Mouse (Mus musculus): ENCODE results near the gene Cck.

The Cck gene

GRCm38 (mm10) chr9:121495529-121495928, at the start of gene Cck:
TSS of gene Cck (minus strand) at chr9:121495694.
- DNase-seq (ENCODE audit: low read depth, low spot score) = peak; percentile 82

GRCm38 (mm10) chr9:121541530-121541929, 46.0 kb upstream of the Cck start:
- DNase-seq (ENCODE audit: low read depth, low spot score) = no peak

DNA sequence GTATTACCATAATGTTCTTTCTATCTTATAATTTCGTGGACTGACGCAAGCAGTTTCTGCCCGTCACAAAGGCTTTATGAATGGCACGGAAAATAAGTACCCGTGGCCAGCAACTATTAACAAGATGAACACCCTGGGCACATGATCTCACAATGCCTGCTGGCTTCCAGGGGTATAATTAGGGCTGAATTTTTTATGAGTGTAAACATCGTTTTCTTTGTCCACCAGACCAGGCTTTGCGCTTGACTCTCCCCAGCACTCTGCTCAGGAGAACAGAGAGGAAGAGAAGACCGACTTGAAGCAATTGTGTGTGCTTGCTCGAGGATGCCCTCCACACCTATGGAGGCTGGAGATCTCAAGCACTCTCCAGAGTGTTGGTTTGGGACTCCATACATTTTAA, 37.1 kb upstream of the Cck start:
- peak; percentile 4 for DNase-seq (ENCODE audit: low read depth, low spot score)

DNA sequence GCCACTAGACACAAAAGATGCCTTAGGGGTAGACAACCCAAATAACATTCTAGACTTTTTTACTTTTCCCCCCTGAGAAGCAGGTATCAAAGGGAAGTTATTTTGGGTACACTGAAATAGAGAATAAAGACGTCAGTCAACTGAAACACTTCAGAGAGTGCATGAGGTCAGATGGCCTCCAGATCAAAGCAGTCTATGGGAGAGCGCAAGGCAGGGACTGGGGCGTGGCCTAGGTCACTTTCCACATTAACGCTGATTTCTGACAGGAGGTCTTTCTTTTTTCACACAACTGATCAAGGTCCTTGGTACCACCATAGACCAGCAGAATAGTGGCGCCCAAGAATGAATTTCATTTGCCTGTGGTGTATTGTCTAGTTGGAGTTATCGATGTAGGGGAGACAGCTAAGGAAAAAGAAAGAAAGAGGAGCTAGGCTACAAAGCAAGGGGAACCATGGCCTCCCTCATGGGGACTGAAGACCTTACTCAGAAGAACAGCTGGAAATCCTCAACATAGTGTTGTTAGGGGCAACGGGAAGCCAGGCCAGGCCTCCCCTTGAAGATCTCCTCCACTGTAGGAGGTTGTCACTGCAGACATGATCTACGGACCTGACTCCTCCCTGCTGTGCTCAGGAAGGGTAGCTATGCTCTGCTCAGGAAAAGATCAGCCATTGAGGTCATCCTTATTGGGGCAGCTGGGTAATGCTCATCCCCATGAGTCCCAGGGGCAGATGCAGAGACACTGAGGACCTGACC, 33.3 kb upstream of the Cck start:
- no peak for DNase-seq (ENCODE audit: low read depth, low spot score)

- no peak for DNase-seq (ENCODE audit: low read depth, low spot score)
These were observed 30.7 kb upstream of the Cck start for GRCm38 (mm10) chr9:121526171-121526570.

GRCm38 (mm10) chr9:121520047-121520446, 24.6 kb upstream of the Cck start:
- peak; percentile 77 for DNase-seq (ENCODE audit: low read depth, low spot score)

DNA sequence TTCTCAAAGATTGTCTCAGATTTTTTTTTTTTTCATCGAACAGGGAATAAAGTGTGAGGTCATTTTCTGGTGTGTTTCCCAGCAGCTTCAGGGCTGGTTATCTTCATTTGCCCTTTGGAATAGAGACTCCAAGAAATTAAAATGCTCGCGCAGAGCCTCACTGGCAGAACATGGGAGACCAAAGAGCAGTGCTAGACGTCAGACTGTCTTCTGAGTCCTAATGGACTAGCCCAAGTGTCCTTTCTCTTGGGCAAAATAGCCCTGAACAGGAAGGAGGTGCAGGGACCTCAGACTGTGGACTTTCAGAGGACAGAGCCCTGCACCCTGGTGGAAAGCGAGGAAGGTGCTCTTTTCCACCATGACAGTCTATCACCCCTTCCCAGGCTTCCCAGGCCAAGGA, 19.0 kb upstream of the Cck start:
- DNase-seq (ENCODE audit: low read depth, low spot score) = no peak

- no peak for DNase-seq (ENCODE audit: low read depth, low spot score)
These were observed 16.4 kb upstream of the Cck start for GRCm38 (mm10) chr9:121511911-121512310.

- DNase-seq (ENCODE audit: low read depth, low spot score) = peak; percentile 93
These were observed 11.1 kb upstream of the Cck start for GRCm38 (mm10) chr9:121506478-121507180.

GRCm38 (mm10) chr9:121505346-121505745, 9.9 kb upstream of the Cck start:
- DNase-seq (ENCODE audit: low read depth, low spot score) = peak; percentile 93

GRCm38 (mm10) chr9:121496102-121496501, 608 bp upstream of the Cck start:
- DNase-seq (ENCODE audit: low read depth, low spot score) = peak; percentile 73

DNA sequence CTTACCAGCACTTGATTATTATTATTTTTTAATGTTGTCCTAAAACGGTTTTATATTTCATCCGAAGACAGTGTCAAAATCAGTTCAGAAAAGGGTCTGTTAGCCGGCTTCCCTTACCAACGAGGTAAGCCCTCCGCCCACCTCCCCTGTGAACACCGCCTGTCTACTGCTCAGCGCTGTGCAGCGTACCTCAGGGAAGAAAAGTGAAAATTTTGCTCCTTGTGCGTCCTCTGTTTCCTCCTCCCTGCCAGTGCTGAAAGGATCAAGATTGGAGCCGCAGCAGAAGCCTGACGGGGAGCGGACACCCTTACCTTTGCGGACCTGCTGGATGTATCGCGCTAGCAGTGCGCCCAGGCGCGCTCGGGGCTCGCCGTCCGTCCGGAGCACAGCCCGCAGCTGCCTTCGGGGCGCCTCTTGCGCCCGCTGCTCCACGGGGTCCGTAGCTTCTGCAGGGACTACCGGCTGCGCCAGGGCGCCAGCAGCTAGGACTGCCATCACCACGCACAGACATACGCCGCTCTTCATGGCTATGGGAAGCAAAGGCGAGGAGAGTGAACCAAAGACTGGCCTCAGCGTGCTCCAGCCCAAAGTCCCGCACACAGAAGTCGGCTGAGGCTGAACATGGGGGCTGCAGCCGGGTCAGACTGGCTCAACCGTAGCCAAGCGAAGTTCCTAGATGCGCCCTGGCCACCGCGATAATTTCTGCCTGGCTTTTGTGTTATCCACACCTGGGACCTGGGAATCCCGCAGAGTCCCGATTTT, 1.3 kb downstream of the Cck start:
- DNase-seq (ENCODE audit: low read depth, low spot score) = no peak

DNA sequence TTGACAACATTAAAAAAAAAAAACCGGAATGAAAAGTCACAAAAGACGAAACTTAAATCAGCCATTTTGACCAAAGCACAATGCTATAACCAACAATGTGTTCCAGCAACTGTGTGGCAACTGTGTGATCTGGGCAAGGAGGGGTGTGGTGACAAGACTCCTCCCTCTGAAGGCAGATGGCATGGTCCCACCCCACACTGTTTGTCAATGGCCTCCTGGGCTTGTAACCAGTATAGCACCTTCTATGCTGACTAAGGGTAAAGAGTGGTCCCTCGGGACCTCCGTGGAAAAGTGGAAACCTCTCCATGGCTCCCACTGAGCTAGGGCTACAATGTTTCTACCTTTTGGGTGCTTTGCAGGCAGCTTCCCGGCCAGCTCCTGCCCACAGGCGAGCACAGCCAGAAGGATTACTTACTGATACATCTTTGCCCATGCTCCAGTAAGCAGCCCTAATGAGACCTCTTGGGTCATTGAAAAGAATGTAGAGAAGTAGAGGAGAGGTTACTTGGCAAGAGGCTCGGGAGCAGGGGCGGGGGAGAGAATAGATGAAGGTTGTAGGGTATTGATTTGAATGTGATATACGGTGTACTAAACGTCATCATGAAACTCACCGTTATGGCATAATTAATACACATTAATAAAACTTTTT, 3.8 kb downstream of the Cck start:
- peak; percentile 47 for DNase-seq (ENCODE audit: low read depth, low spot score)

DNA sequence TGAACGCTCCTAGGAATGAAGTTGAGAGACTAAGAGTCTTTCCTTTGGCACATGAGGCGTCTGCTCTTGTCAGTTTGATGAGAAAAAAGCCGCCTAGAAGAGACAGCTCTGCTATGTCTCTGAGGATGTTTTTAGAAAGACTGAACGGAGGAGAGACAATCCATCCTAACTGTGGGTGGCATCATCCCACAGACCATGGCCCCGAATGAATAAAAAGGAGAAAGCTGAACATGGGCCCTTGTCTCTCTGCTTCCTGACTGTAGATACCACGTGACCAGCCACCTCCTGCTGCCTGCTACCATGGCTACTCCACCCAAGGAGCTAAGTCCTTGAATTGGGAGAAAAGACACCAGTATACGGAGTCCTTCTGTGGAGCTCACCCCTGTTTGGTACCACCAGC, 8.3 kb downstream of the Cck start:
- peak; percentile 73 for DNase-seq (ENCODE audit: low read depth, low spot score)

DNA sequence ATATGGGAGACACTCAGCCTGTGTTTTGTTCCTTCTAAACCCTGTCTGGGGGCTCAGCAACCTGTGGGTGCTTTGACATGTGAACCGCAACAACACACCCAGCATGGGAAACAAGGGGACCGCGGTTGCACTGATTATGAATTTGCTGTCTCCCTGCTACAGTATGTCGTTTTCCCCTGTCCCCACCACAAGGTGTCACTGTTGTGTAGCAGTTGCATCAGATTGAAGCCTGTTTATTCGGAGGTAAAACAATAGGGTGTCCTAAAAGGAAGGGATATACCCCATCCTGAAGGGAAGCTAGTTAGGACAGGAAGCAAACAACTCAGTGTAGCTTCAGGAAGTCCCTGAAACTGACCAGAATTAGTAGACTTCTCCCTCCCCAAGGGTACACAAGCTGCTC, 16.0 kb downstream of the Cck start:
- DNase-seq (ENCODE audit: low read depth, low spot score) = peak; percentile 88

DNA sequence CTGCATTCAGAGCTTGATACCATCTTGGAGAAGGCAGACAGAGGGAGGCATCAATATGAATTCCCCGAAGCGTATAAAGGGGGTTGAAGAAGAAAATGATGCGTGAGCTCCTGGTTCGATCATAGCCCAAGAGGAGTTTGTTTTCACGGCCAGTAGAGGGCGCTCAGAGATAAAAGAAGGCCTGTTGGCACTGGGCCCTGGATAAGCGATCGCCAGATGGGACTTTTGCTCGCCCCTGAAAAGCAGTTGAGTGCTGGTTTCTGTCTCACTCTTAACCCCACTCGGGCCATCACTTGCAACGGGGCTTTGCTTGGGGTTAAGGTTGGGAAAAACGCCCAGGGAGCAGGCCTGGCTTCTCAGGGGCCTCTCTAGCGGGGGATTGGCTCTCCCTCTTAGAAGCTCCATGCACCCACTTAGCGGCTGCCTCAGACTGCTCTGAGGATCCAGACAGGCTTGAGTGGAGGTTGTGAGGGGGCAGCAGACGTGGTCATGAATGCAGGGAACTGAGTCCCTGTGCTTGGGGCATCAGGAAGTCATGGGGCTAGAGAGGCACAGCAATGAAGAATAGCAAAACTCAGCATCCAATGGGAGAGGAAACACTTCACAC, 18.1 kb downstream of the Cck start:
- DNase-seq (ENCODE audit: low read depth, low spot score) = peak; percentile 93

- peak; percentile 69 for DNase-seq (ENCODE audit: low read depth, low spot score)
These were observed 19.7 kb downstream of the Cck start for GRCm38 (mm10) chr9:121475488-121476452.

GRCm38 (mm10) chr9:121474771-121475170, 20.7 kb downstream of the Cck start:
- no peak for DNase-seq (ENCODE audit: low read depth, low spot score)

DNA sequence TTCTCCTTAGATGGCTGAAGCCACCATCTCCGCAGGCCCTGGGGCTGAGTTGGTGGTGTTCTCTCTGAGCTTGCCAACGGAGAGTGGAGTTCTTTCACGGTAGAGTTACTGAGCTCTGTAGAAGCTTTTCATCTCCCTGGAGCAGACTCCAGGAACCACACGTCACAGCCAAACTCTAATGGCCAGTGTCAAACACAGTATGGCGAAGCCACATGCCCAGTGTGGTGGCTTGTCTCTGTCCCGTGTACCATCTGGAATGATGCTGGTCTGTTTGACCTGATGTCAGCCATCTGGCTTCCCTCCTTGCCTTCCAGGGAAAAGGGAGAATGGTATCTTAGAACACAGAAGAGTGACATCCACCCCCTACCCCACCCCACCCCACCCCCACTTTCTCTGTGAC, 25.8 kb downstream of the Cck start:
- DNase-seq (ENCODE audit: low read depth, low spot score) = peak; percentile 37

DNA sequence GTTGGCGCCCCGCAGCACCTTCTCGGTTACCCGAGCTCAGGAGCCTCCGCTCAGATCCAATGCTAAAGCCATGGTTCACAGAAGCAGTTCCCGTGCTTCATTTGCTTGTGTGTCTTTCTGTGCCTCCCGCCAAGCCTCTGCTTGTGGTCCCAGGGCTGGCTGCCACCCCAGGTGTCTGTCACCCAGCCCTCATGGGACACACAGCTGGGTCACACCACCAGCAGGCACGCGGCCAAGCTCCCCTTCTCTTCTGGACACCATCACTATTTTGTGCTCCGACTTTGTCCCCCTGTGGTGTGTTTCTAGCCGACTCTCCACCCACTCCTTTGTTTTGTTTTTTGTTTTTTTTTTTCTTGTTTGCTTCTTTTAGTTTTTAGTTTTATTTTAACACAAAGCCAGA, 28.0 kb downstream of the Cck start:
- DNase-seq (ENCODE audit: low read depth, low spot score) = no peak

Measured in brain, adult 2 months (tissue).